Mouse (Mus musculus) T-helper 2 cell (primary cell): Measurements from ENCODE around the gene Ydjc.
"Not testable (repeated sequence)": the region's sequence is repeated elsewhere in the genome, so short reads cannot be mapped to it uniquely, and the experiment has no call there.

Experiments used
- in situ Hi-C: fragments of 300-600 bp; cut with MboI, MseI; formaldehyde crosslinking; loops from one replicate; pipeline ENCODE4 v1.15.1; 2025; ENCODE audit warnings: high pct_unique_total_duplicates

The Ydjc gene

GRCm38 (mm10) chr16:17151874-17152273 is 7.5 kb downstream of the Ydjc start:
- in situ Hi-C loops = no loop called here

DNA sequence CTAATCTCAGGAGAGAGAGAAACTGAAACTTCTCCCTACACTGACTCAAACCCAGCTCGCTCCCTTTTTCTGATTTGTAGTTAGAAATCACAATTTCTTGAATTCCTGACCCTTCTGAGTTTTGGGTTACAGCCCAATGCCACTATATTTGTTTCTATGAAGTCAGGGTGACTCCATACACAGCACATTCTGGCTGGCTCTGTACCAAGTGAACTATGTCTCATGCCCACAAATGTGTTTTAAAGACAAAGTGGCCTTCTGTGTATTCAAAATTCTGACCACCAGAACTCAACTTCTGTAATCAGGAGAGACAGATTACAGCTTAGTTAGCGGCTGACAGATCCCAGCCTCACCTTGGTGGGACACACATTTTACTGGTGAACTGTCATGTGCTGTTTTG is 9.9 kb downstream of the Ydjc start:
- in situ Hi-C loops = no loop called here

GRCm38 (mm10) chr16:17165478-17165877 is 21.1 kb downstream of the Ydjc start:
- in situ Hi-C loops = not testable (repeated sequence)

GRCm38 (mm10) chr16:17167179-17167578 is 22.8 kb downstream of the Ydjc start:
- in situ Hi-C loops = no loop called here

GRCm38 (mm10) chr16:17168049-17168448 is 23.6 kb downstream of the Ydjc start:
- in situ Hi-C loops = no loop called here

- in situ Hi-C loops = no loop called here
Measured at GRCm38 (mm10) chr16:17175765-17176164, 31.3 kb downstream of the Ydjc start.

- in situ Hi-C loops = no loop called here
Measured at GRCm38 (mm10) chr16:17177623-17178170, 33.3 kb downstream of the Ydjc start.

- in situ Hi-C loops = no loop called here
Measured at GRCm38 (mm10) chr16:17179706-17180105, 35.3 kb downstream of the Ydjc start.

DNA sequence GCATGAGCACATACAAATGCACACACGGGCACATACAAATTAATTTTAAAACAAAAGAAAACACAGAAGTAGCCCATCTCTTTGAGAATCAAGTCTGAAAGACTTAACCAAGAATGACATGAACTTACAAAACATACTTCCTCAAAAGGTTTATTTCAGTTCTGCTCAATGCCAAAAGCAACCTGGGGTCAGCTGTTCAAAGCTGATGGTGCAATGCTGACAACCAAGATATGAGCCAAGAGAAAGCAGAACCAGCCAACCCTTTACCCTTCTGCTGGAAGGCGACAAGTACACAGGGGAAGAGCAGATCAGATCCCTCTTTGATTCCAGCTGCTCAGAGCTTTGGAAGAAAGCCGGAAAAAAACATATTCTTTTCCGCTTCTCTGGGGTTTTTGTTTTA is 37.0 kb downstream of the Ydjc start:
- in situ Hi-C loops = no loop called here

DNA sequence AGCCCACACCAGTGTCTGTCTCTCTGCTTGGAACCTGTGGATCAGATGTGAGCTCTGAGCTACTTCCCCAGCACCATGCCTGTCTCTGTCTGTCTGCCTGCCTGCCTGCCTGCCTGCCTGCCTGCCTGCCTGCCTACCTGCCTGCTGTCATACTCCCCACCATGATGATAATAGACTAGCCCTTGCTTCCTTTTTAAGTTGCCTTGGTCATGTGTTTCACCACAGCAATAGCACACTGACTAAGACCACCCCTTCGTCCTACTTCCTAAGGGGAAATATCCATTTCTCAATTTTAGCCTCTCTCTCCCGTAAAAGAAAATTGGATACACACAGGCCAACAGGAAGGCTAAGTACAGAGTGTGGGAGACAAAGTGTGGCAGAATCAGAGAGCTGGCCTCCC is 37.7 kb downstream of the Ydjc start:
- in situ Hi-C loops = no loop called here

- in situ Hi-C loops = no loop called here
Measured at GRCm38 (mm10) chr16:17183003-17183402, 38.6 kb downstream of the Ydjc start.

DNA sequence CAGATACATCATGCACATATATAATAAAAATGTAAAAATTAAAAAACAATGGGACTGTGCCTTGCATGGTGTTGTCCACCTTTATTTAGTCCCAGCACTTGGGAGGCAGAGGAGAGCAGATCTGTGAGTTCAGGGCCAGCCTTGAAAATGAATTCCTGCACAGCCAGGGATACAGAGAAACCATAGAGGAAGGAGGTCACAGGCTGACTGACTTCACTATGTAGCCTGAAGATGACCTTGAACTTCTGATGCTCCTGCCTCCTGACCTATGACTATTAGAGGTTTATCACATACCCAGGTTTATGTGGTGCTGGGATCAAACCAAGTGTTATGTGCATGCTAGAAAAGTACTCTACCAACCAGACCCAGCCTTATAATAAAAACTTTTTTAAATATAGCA is 41.1 kb downstream of the Ydjc start:
- in situ Hi-C loops = no loop called here

DNA sequence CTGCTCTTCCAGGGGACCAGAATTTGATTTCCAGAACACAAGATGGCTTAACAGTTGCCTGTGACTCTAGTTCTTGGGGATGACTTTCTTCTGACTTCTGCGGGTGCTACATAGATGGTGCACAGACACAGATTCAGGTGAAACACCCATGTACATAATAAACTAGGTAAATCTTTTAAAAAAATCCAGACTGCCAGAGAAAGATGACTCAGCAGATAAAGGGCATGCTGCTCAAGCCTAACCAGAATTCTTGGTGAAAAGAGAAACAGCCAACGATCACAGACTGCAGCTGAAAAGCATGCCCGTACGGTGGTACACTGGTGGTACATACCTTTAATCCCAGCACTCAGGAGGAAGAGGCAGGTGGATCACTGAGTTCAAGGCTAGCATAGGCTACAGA is 49.4 kb downstream of the Ydjc start:
- in situ Hi-C loops = no loop called here

DNA sequence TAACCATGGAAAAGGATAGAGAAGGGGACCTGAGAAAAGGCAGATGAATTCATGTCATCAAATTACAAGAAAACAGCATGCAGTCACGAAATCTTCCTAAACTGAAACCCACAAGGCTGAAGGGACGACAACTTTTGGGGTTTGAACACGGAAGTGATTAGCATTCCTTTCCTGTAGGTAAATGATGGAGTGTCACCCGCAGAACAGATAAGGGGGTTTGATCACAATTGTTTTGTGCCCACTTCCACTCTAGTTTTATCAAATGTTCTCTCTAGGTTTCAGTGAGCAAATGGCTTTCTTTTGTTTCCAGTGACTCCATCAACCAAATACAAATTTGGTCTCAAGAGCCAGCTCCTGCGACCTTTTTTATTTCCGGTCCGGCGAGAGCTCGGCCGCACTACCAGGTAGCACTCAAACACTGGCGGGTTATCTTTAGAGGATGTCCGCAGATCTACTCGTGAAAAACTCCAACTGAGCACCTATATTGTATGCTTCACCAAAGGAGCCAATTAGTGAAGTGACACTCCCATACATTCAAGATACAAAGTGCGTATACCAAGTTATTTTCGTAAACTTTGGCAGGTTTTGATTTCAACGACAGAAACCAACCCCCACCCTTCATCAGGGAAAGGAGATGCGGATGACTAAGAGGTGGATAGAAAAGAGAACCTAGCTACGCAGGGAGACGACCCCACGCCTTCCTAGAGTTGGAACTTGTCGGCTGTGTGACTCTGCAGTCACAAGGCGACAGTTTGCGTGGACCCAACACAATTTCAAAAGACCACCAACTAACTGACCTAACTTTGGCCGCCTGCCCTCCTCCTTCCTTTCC is 55.9 kb downstream of the Ydjc start:
- in situ Hi-C loops = loop anchor here (5.0 kb wide), 1 partner anchor 68 kb away; the partner anchor contains the start of gene Sdf2l1

- in situ Hi-C loops = loop anchor here (5.0 kb wide), 1 partner anchor 69 kb away; the partner anchor contains the start of gene Sdf2l1
Measured at GRCm38 (mm10) chr16:17200953-17201707, 56.7 kb downstream of the Ydjc start.

DNA sequence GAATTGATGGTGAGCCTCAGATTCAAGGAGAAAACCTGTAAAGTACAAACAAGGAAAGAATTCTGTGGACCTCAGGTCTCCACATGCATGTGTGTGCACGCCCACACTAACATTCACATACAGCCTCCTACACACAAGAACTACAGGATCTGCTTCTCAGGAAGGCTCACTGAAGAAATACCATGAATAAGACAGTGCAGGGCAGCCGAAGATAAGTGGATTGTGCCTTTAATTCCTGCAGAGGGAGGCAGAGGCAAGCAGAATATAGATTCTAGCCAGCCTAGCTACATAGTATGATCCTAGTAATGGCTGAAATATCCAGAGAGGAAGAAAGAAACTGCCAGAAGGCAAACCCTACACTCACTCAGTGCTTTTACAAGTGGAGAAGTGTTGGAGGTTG is 57.6 kb downstream of the Ydjc start:
- in situ Hi-C loops = loop anchor here (5.0 kb wide), 1 partner anchor 70 kb away; the partner anchor contains the start of gene Sdf2l1

GRCm38 (mm10) chr16:17202549-17202948 is 58.1 kb downstream of the Ydjc start, which contains the start of gene Ube2l3:
Gene Ube2l3, minus strand, starts transcription at chr16:17202649.
- in situ Hi-C loops = loop anchor here (5.0 kb wide), 1 partner anchor 70 kb away; the partner anchor contains the start of gene Sdf2l1

DNA sequence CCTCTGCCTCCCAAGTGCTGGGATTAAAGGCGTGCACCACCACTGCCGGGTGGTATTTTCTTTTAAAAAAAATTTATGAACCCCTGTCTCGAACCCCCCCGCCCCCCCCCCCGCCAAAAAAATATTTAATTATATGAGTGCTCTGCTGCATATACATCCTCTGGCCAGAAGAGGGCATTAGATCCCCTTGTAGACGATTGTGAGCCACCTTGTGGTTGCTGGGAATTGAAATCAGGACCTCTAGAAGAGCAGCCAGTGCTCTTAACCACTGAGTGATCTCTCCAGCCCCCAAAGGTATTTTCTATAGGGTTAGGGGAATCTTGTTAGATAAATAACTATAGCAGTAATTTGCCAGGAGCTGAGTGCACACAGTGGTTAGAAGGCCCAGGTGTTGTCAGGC is 60.6 kb downstream of the Ydjc start:
- in situ Hi-C loops = loop anchor here (5.0 kb wide), 2 partner anchors 67 to 73 kb away; partner anchors contain the start of gene Sdf2l1

DNA sequence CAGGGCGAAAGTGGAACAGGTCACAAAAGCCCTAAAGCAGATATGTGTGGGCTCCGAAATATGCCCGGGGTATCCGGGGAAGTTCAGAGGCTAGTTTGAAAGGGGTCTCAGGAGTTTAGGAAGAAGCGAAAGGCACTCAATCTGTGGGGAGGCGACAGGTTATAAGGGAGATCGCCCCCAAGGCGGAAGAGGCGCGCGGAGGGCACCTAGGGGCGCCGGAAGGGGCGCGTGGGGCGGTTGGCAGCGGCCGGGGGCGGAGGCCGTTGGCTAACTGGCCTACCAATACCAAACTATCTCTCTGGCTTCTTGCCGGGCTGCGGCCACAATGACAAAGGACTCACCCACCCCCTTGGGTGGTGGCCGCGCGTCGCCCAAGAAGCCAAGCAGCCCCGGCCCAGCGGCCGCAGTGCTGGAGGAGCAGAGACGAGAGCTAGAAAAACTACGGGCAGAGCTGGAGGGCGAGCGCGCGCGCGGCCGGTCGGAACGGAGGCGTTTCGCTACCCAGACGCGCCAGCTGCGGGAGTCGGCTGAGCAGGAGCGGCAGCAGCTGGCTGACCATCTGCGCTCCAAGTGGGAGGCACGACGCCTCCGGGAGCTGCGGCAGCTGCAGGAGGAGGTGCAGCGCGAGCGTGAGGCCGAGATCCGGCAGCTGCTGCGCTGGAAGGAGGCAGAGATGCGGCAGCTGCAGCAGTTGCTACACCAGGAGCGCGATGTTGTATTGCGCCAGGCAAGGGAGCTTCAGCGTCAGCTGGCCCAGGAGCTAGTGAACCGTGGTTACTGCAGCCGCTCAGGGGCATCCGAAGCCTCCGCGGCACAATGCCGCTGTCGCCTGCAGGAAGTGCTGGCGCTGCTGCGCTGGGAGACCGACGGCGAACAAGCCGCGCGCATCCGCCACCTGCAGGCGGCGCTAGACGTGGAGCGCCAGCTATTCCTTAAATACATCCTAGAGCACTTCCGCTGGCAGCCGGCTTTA is 64.3 kb downstream of the Ydjc start, which contains the start of gene Rimbp3:
TSS of gene Rimbp3 (plus strand) at position 215 of the 973 bp plus-strand sequence.
- in situ Hi-C loops = loop anchor here (5.0 kb wide), 1 partner anchor 64 kb away; no protein-coding TSS in a partner anchor

DNA sequence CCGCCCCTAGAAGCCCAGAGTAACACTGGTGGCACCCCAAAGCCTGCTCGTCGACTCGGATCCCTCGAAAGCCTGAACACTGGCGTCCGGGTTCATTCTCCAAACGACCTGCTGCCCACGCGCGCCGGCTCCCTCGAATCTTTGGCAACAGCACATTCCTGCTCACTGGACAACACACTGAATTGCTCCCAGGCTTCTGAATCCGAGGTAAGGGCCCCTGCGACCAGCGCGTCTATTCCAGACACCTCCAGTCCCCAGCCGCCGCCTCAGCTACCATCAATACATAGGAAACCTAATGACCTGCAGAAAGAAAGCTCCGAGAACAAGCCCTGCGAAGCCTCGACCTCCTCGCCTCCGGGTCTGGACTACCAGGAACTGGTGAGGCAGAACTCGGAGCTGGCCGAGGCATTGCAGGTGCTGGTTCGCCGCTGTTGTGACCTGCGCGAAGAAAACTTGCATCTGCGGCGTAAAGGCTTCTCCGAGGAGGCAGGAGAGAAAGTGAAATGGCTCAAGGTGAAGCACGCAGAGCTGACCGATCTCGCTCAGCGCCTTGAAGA is 65.1 kb downstream of the Ydjc start:
- in situ Hi-C loops = loop anchor here (5.0 kb wide), 1 partner anchor 63 kb away; no protein-coding TSS in a partner anchor
